Mouse (Mus musculus) bone marrow, adult 2 months (tissue): ENCODE data around the gene Adamtsl5. TPM values are rescaled to one million over a fixed set of nuclear protein-coding genes. Genes with fewer than 3 reads are reported as not detected.

Source experiments
- H3K27ac ChIP-seq: fragments of 200-500 bp; 2 replicates; pipeline ENCODE4 v1.5.1; 2012; ENCODE audit warnings: low read depth, mild to moderate bottlenecking, control low read depth, inconsistent platforms, low read length; ENCODE audit not compliant: control insufficient read depth, poor library complexity, insufficient read depth
- H3K4me1 ChIP-seq: fragments of 200-500 bp; 2 replicates; pipeline ENCODE4 v1.6.1; 2011; ENCODE audit warnings: low read length; ENCODE audit not compliant: control insufficient read depth, insufficient read depth
- H3K4me3 ChIP-seq: fragments of 200-500 bp; replicated peaks from 2 replicates; pipeline ENCODE3; 2011; ENCODE audit warnings: mild to moderate bottlenecking, low read depth, low read length, control low read depth; ENCODE audit not compliant: control insufficient read depth
- CTCF ChIP-seq: fragments of 200-500 bp; IDR thresholded peaks from 2 replicates; pipeline ENCODE4 v1.5.1; 2011; ENCODE audit warnings: low read length, control low read depth; ENCODE audit not compliant: control insufficient read depth, insufficient read depth
- POLR2A ChIP-seq: fragments of 200-500 bp; IDR thresholded peaks from 2 replicates; pipeline ENCODE4 v1.6.1; 2011; ENCODE audit warnings: low read depth, mild to moderate bottlenecking, control low read depth, low read length, borderline replicate concordance; ENCODE audit not compliant: control insufficient read depth
- WGBS: fragments of 180-500 bp; shearing (Covaris S2); methylation state at CpG from one replicate; pipeline ENCODE4 v1.1.7; 2018; 5-methylcytosine and 5-hydroxymethylcytosine counted together
- polyA plus RNA-seq: library from polyadenylated mRNA; stranded (reverse); fragments of >200 nt; gene quantifications from 2 replicates; pipeline ENCODE4 v1.2.4, GENCODE M21; 2011; ENCODE audit warnings: low replicate concordance; ENCODE audit not compliant: missing spikeins, insufficient read depth, insufficient read length

Gene Adamtsl5
- polyA plus RNA-seq, 1 experiment, result 8.6 TPM

- TF ChIP-seq POLR2A, result no peak
- no peak for TF ChIP-seq CTCF
- Histone ChIP-seq H3K4me3 (no peak overlapping the region), H3K27ac (no peak overlapping the region), H3K4me1 (peaks cover 3% of the 10 kb centered on the region; the same call in 1 of the 2 replicates)
- 67% methylated on average over 4 of the region's 4 CpGs for WGBS
Measured at GRCm38 (mm10) chr10:80383431-80383830, 35.2 kb upstream of the Adamtsl5 start.

DNA sequence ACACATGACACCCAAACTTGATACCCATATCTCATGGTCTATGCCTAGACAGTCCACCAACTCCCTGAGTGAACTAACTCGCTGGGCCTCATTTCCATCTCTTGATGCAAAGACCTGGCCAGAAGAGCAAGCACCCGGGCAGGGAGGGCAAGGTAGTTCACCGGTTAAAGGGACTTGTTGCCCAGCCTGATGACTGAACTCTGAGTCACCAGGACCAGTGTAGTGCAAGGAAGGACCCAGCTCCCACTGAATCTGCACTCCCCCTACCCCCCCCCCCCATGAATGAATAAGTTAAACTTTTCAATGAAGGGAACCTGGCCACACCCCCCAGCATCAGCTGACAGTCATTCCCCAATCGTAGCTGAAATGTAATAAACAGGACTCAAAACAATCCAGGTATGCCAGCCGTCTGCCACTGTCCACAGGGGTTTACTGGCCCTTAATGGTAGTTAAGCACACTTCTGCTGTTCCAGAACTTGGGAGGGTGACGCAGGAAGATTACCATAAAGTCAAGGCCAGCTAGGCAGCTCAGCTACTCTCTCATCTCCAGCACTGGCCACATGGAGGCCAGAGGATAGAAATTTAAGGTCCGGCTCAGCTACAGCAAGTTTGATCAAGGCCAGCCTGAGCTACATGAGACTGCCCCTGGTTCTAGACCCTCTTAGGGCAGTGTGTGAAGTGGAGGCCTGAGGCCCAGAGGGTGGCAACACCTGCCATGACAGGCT, 34.6 kb upstream of the Adamtsl5 start:
- WGBS, result 87% methylated on average over 7 of the region's 7 CpGs
- Histone ChIP-seq H3K4me3 (no peak overlapping the region), H3K27ac (no peak overlapping the region), H3K4me1 (peaks cover 3% of the 10 kb centered on the region; the same call in 1 of the 2 replicates)
- TF ChIP-seq POLR2A (no peak), CTCF (no peak)

GRCm38 (mm10) chr10:80377716-80378115, 29.5 kb upstream of the Adamtsl5 start:
- WGBS, result 50% methylated on average over 10 of the region's 10 CpGs
- no peak overlapping the region for H3K27ac ChIP-seq
- TF ChIP-seq POLR2A (no peak), CTCF (peak; percentile 67)
- H3K4me1 ChIP-seq, result no peaks in the 10 kb centered on the region
- no peak overlapping the region for H3K4me3 ChIP-seq

GRCm38 (mm10) chr10:80376160-80376559, 27.9 kb upstream of the Adamtsl5 start:
- 2% methylated on average over 7 of the region's 7 CpGs for WGBS
- peak; percentile 93 for TF ChIP-seq CTCF
- no peak for TF ChIP-seq POLR2A

DNA sequence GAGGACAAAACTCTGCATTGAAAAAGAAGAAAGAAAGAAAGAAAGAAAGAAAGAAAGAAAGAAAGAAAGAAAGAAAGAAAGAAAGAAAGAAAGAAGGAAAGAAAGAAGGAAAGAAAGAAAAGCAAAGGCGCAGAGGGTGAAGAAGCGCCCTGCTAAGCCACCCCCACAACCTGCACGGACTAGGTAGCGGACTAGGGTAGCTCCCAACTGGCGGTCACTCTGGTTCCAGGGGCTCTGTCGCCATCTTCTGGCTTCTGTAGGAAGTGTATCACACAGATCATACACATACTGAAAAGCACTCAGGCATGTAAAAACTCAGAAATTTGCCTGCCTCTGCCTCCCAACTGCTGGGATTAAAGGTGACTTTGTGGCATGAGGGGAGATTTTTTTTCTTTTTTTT, 25.9 kb upstream of the Adamtsl5 start:
- H3K4me1 ChIP-seq, result no peaks in the 10 kb centered on the region; the same call in 1 of the 2 replicates
- WGBS, result 39% methylated on average over 6 of the region's 6 CpGs
- TF ChIP-seq POLR2A, result no peak
- TF ChIP-seq CTCF, result peak; percentile 57
- no peak overlapping the region for H3K27ac ChIP-seq
- no peak overlapping the region for H3K4me3 ChIP-seq

More at GRCm38 (mm10) chr10:80376160-80376559, 27.9 kb upstream of the Adamtsl5 start:
- H3K4me3 ChIP-seq, result no peak overlapping the region
- H3K4me1 ChIP-seq, result no peaks in the 10 kb centered on the region; the same call in 1 of the 2 replicates
- H3K27ac ChIP-seq, result no peak overlapping the region

DNA sequence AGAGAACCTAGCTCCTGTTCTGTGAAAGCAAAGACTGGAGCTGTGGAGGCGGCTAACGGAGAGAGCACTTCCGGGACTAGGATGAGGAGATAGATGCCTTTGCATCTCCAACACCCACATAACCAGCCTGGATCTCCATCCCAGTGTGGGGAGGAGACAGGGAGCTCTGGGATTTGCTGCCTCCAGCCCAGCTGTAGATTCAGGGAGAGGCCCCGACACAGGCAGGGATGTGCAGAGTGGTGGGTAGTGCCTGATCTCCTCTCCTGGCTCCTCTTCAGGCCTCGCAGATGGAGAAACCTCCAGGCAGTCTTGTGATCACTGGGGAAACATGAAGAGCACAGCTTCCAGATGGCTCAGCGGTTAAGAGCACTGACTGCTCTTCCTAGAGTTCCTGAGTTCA, 24.5 kb upstream of the Adamtsl5 start:
- no peak overlapping the region for H3K27ac ChIP-seq
- no peaks in the 10 kb centered on the region; the same call in 1 of the 2 replicates for H3K4me1 ChIP-seq
- no peak overlapping the region for H3K4me3 ChIP-seq
- 82% methylated on average over 6 of the region's 6 CpGs for WGBS
- TF ChIP-seq POLR2A, result no peak
- TF ChIP-seq CTCF, result no peak

GRCm38 (mm10) chr10:80371983-80372382, 23.8 kb upstream of the Adamtsl5 start:
- Histone ChIP-seq H3K4me3 (no peak overlapping the region), H3K27ac (no peak overlapping the region), H3K4me1 (no peaks in the 10 kb centered on the region; the same call in 1 of the 2 replicates)
- 67% methylated on average over 9 of the region's 9 CpGs for WGBS
- TF ChIP-seq POLR2A, result no peak
- no peak for TF ChIP-seq CTCF

DNA sequence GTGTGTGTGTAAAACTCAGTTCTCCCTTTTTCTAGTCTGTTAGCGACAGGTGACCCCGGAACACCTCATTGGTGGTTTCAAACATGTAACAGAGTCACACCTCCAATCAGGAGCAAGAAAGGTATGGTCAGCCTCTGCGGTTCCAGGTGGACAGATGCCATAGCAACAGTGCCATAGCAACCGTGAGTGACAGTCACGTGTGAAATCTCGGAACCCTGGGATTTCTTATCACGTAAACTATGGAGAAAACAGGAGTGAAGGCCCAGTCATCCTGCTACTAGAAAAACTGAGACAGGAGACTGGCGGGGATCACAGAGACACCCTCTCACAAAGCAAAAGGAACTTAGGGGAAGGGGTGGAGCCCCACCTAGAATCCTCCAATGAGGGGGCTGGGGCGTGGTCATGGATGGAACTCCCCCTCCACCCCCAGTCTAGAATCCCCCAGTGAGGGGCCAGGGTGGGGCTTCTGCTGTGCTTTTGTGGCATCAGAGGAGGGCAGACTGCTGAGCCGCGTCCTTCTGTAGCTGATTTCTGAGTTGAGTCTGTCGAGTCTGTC, 23.3 kb upstream of the Adamtsl5 start:
- H3K4me1 ChIP-seq, result no peaks in the 10 kb centered on the region; the same call in 1 of the 2 replicates
- TF ChIP-seq CTCF, result no peak
- TF ChIP-seq POLR2A, result no peak
- WGBS, result 8% methylated on average over 12 of the region's 12 CpGs
- no peak overlapping the region for H3K4me3 ChIP-seq
- no peak overlapping the region for H3K27ac ChIP-seq
